Mouse (Mus musculus): ENCODE data around the gene Dio3. TPM values are rescaled to one million over a fixed set of nuclear protein-coding genes. Genes with fewer than 3 reads are reported as not detected.

Gene Dio3
- total RNA-seq (2012; rRNA removed) (not detected in 2 replicates), polyA plus RNA-seq (2012; ENCODE audit: insufficient read depth in 1 of 2, insufficient read length in 2 of 2, low read depth in 1 of 2, low replicate concordance in 2 of 2, missing spikeins in 1 of 2) (not detected)

DNA sequence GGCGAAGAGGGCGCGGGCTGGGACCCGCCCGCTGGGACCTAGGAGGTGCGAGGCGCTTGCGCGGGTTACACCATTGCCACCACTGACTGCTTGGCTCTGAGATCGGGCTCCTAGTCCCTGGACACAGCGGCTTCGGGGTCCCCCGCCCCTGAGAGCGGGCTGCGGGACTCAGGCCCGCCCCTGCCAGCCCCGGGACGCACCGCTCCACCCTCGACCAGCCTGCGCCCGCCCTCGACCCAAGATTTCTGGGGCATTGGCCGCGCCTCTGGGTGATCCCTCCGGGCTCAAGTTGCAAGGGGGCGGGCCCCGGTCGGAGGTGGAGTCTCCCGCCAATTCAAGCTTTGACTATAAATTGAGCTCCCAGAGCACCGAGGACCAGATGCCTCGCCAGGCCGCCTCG is at the start of gene Dio3:
Gene Dio3 (plus strand): TSS at position 216 of the 400 bp plus-strand sequence.
- no peaks in the 10 kb centered on the region for H3K4me1 ChIP-seq (ENCODE audit: control insufficient read depth in 1 of 2, insufficient read depth in 2 of 2, low read length in 2 of 2)
- no peak for DNase-seq (ENCODE audit: low read depth, low spot score)
- no peaks in the 10 kb centered on the region for H3K79me2 ChIP-seq (ENCODE audit: control insufficient read depth, insufficient read depth, low read length, poor library complexity)
- H3K4me3 ChIP-seq (ENCODE audit: control insufficient read depth in 1 of 2, insufficient read depth in 1 of 2, low read depth in 2 of 2, low read length in 2 of 2): no peak within 1 kb of the TSS
- H3K9ac ChIP-seq (ENCODE audit: control insufficient read depth, low read depth, low read length, poor library complexity, severe bottlenecking): no peak within 1 kb of the TSS
- TF ChIP-seq CHD2 (IDR thresholded peaks at IDR 0.05; ENCODE audit: low read length) (no peak), NRF1 (IDR thresholded peaks at IDR 0.05; ENCODE audit: insufficient read depth, low read depth, low read length, poor library complexity, severe bottlenecking) (no peak)
- no peaks in the 10 kb centered on the region for H3K36me3 ChIP-seq (ENCODE audit: control insufficient read depth in 1 of 2, insufficient read depth in 2 of 2, low read length in 2 of 2)
- no peaks in the 10 kb centered on the region for H3K9me3 ChIP-seq (replicated peaks; ENCODE audit: insufficient read depth, low read length)
- H3K27ac ChIP-seq (ENCODE audit: control insufficient read depth, low read depth, low read length): no peak within 1 kb of the TSS
- H3K27me3 ChIP-seq (ENCODE audit: control insufficient read depth in 1 of 2, insufficient read depth in 2 of 2, low read length in 2 of 2): no peaks in the 10 kb centered on the region

DNA sequence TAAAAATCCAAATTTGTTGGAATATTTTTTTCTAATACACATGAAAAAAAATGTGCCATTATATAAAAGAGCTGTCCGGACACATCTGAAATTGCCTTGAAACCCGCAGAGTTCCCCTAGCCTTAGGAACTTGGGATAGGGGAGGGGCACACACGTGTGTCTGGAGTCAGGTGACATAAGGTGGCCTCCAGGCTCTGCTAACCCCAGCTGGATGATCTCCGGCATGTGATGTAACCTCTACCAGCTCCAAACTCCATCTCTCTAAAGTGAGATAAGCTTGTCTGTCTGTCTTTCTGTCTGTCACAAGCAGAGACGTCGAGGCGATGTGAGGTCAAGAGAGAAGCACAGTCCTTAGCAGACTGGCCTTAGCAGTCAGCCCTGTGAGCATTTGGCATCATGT is 48.6 kb upstream of the Dio3 start:
- Histone ChIP-seq H3K36me3 (ENCODE audit: control insufficient read depth in 1 of 2, insufficient read depth in 2 of 2, low read length in 2 of 2) (no peaks in the 10 kb centered on the region), H3K4me1 (ENCODE audit: control insufficient read depth in 1 of 2, insufficient read depth in 2 of 2, low read length in 2 of 2) (no peaks in the 10 kb centered on the region), H3K9ac (ENCODE audit: control insufficient read depth, low read depth, low read length, poor library complexity, severe bottlenecking) (no peak overlapping the region), H3K9me3 (replicated peaks; ENCODE audit: insufficient read depth, low read length) (no peaks in the 10 kb centered on the region), H3K4me3 (ENCODE audit: control insufficient read depth in 1 of 2, insufficient read depth in 1 of 2, low read depth in 2 of 2, low read length in 2 of 2) (no peak overlapping the region), H3K79me2 (ENCODE audit: control insufficient read depth, insufficient read depth, low read length, poor library complexity) (no peaks in the 10 kb centered on the region), H3K27ac (ENCODE audit: control insufficient read depth, low read depth, low read length) (no peak overlapping the region), H3K27me3 (ENCODE audit: control insufficient read depth in 1 of 2, insufficient read depth in 2 of 2, low read length in 2 of 2) (no peaks in the 10 kb centered on the region)
- TF ChIP-seq JUND (IDR thresholded peaks at IDR 0.05; ENCODE audit: low read depth, low read length) (no peak), SIN3A (IDR thresholded peaks at IDR 0.05; ENCODE audit: low read length) (no peak), CHD2 (IDR thresholded peaks at IDR 0.05; ENCODE audit: low read length) (no peak), ZC3H11A (IDR thresholded peaks at IDR 0.05; ENCODE audit: low read depth, low read length) (no peak), EP300 (IDR thresholded peaks at IDR 0.05; ENCODE audit: low read depth in 1 of 2, low read length in 2 of 2) (no peak), POLR2A (IDR thresholded peaks at IDR 0.05; ENCODE audit: control insufficient read depth in 1 of 2, insufficient read depth in 1 of 2, low read depth in 1 of 2, low read length in 2 of 2, poor library complexity in 1 of 2) (no peak), CTCF (IDR thresholded peaks at IDR 0.05 in 2 of 3, conservative IDR thresholded peaks at IDR 0.05 in 1 of 3; ENCODE audit: control insufficient read depth in 1 of 3, insufficient read depth in 1 of 3, low read depth in 2 of 3, low read length in 3 of 3, poor library complexity in 1 of 3, severe bottlenecking in 1 of 3) (no peak), TAL1 (IDR thresholded peaks at IDR 0.05; ENCODE audit: low read length) (no peak), GATA1 (IDR thresholded peaks at IDR 0.05; ENCODE audit: low read depth, low read length) (no peak), MAFK (IDR thresholded peaks at IDR 0.05; ENCODE audit: borderline replicate concordance, low read depth, low read length) (no peak), USF2 (IDR thresholded peaks at IDR 0.05; ENCODE audit: borderline replicate concordance in 1 of 2, insufficient read depth in 1 of 2, low read depth in 1 of 2, low read length in 2 of 2) (no peak), GABPA (IDR thresholded peaks at IDR 0.05; ENCODE audit: low read depth, low read length) (no peak)
- DNase-seq (ENCODE audit: low read depth, low spot score): no peak

DNA sequence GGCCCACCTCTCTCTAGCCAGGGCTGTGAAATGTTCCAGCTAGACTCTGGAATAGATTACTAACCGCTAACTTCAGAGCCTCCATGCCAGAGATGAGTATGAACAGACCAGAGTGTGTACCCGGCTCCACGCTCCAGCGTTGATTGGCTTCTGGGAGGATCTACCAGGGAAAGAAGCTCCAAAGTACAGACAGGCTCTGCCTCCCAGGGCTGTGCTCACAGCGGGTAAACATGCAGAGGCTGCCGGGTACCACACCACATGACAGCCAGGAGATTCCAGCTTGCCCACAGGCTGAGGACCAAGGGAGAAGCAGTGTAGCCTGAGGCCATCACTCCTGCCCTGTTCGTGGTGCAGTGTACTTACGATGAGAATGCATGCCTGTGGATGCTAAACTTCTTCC is 48.1 kb upstream of the Dio3 start:
- no peak for DNase-seq (ENCODE audit: low read depth, low spot score)
- no peak for TF ChIP-seq GABPA (IDR thresholded peaks at IDR 0.05; ENCODE audit: low read depth, low read length)
- TF ChIP-seq MXI1 (IDR thresholded peaks at IDR 0.05; ENCODE audit: low read depth, low read length): no peak
- no peak for TF ChIP-seq CHD2 (IDR thresholded peaks at IDR 0.05; ENCODE audit: low read length)
- no peak for TF ChIP-seq POLR2AphosphoS5 (IDR thresholded peaks at IDR 0.05; ENCODE audit: borderline replicate concordance, low read depth, low read length)
- no peak for TF ChIP-seq MYB (IDR thresholded peaks at IDR 0.05; ENCODE audit: low read depth, low read length)
- TF ChIP-seq USF1 (IDR thresholded peaks at IDR 0.05; ENCODE audit: low read depth, low read length): no peak
- no peak for TF ChIP-seq MAZ (IDR thresholded peaks at IDR 0.05; ENCODE audit: low read depth, low read length)
- TF ChIP-seq NELFE (IDR thresholded peaks at IDR 0.05; ENCODE audit: low read depth, low read length): no peak
- no peak for TF ChIP-seq CTCF (IDR thresholded peaks at IDR 0.05 in 2 of 3, conservative IDR thresholded peaks at IDR 0.05 in 1 of 3; ENCODE audit: control insufficient read depth in 1 of 3, insufficient read depth in 1 of 3, low read depth in 2 of 3, low read length in 3 of 3, poor library complexity in 1 of 3, severe bottlenecking in 1 of 3)
- no peak for TF ChIP-seq ZMIZ1 (IDR thresholded peaks at IDR 0.05; ENCODE audit: low read depth, low read length)
- Histone ChIP-seq H3K9ac (ENCODE audit: control insufficient read depth, low read depth, low read length, poor library complexity, severe bottlenecking) (no peak overlapping the region), H3K27me3 (ENCODE audit: control insufficient read depth in 1 of 2, insufficient read depth in 2 of 2, low read length in 2 of 2) (no peaks in the 10 kb centered on the region), H3K36me3 (ENCODE audit: control insufficient read depth in 1 of 2, insufficient read depth in 2 of 2, low read length in 2 of 2) (no peaks in the 10 kb centered on the region), H3K4me1 (ENCODE audit: control insufficient read depth in 1 of 2, insufficient read depth in 2 of 2, low read length in 2 of 2) (no peaks in the 10 kb centered on the region), H3K27ac (ENCODE audit: control insufficient read depth, low read depth, low read length) (no peak overlapping the region), H3K79me2 (ENCODE audit: control insufficient read depth, insufficient read depth, low read length, poor library complexity) (no peaks in the 10 kb centered on the region), H3K4me3 (ENCODE audit: control insufficient read depth in 1 of 2, insufficient read depth in 1 of 2, low read depth in 2 of 2, low read length in 2 of 2) (no peak overlapping the region), H3K9me3 (replicated peaks; ENCODE audit: insufficient read depth, low read length) (no peaks in the 10 kb centered on the region)
